Mouse (Mus musculus): ENCODE results near the gene Syt12. TPM values are rescaled to one million over a fixed set of nuclear protein-coding genes. Genes with fewer than 3 reads are reported as not detected.

The Syt12 gene
- total RNA-seq, 2 experiments from 2014 or later: 4.2 to 7.2 TPM

- no peak for DNase-seq
Measured at GRCm38 (mm10) chr19:4446661-4447420, 30.4 kb downstream of the Syt12 start.

GRCm38 (mm10) chr19:4442408-4442807 is 34.8 kb downstream of the Syt12 start:
- peak; percentile 60 to 91 for DNase-seq

DNA sequence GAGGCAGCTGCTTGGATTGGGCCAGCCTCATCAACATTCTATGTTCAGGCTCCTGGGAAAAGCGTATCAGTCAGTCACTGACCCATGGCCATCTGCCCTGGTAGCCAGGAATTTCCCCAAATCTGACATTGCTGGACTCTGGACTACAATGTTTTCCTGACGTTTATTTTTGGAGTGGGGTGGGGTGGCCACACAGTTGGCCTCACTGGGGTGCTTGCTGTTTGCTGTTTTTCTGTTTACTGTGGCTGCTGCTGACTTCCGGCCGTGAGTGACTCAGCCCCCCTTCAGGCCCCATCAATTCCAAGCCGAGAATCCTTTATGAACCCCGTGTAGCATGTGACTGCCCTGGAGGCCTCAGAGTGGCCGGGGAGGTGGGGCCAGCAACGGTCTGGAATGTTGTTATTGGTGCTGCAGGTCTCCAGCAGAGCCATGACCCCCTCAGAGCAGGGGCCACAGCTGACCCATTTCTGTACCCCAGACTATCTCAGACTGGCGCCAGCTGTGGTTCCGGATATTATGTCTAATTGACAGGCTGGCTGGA is 35.6 kb downstream of the Syt12 start:
- DNase-seq: peak; percentile 52 to 57

DNA sequence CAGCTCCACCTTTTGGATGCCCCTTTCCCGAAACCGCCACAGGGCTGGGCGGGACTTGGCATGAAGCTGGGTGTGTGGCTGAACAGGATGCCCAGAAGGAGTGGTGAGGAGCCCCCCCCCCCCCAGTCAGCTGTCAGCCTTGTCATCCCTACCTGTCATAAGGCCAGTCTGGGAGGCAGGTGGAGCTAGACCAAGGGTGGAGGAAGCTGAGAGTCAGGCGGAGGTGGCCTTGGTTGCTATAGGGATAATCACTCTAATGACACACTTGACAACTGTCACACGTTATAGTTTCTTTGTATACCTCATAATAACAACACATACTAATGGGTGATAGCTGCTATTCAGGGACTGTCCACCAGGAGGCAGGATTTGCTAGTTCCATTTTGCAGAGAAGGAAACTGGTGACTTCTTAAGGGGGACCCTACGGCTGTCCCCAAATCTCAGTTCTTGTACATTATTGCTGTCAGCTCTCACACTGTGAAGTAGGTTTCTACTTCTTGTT is 36.1 kb downstream of the Syt12 start:
- peak in 1 of 2 experiments; percentile 75 for DNase-seq

- peak; percentile 42 to 57 for DNase-seq
Measured at GRCm38 (mm10) chr19:4440222-4440621, 37.0 kb downstream of the Syt12 start.

GRCm38 (mm10) chr19:4439161-4439801 is 38.0 kb downstream of the Syt12 start, which contains the start of gene Rhod:
Rhod (minus strand) TSS chr19:4439432.
- peak; percentile 67 to 73 for DNase-seq

- DNase-seq: peak in 1 of 2 experiments; percentile 13
Measured at GRCm38 (mm10) chr19:4438791-4439160, 38.5 kb downstream of the Syt12 start.

DNA sequence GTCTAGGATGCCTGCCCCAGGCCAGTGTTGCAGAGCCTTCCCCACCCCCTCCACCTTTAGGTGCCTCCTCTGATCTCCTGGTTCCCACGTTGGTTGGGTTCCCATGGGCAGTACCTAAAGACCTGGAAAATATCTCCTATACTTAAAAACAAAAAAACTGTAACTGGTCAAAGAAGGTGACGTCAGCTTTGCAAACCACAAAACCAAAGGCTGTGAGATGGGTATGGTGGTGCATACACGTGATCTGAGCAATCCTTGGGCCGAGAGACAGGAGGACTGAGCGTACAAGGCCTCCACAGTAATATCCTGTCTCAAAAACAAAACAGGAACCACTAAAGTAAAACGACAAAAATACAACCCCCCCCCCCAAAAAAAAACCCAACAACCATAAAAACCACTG is 39.4 kb downstream of the Syt12 start:
- DNase-seq: no peak

- DNase-seq: no peak
Measured at GRCm38 (mm10) chr19:4436254-4436653, 41.0 kb downstream of the Syt12 start.

DNA sequence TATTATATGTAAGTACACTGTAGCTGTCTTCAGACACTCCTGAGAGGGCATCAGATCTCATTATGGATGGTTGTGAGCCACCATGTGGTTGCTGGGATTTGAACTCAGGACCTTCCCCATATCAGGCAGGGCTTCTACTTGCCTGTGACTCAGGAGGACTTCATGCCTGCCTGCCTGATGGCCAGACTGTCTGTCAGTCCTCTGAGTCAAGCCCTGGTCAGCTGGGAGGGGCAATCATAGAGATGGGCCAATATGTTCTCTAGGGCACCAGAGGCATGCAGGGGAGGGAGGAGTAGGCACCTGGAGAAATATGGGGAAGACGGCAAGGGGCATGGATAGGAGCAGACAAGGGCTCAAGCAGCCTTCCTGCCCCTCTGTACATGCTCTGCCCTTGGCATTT is 42.2 kb downstream of the Syt12 start:
- no peak for DNase-seq

- DNase-seq: no peak
Measured at GRCm38 (mm10) chr19:4433756-4434155, 43.5 kb downstream of the Syt12 start.

- no peak for DNase-seq
Measured at GRCm38 (mm10) chr19:4430091-4430620, 47.1 kb downstream of the Syt12 start.

- peak in 1 of 2 experiments; percentile 47 for DNase-seq
Measured at GRCm38 (mm10) chr19:4425610-4426366, 51.5 kb downstream of the Syt12 start.

DNA sequence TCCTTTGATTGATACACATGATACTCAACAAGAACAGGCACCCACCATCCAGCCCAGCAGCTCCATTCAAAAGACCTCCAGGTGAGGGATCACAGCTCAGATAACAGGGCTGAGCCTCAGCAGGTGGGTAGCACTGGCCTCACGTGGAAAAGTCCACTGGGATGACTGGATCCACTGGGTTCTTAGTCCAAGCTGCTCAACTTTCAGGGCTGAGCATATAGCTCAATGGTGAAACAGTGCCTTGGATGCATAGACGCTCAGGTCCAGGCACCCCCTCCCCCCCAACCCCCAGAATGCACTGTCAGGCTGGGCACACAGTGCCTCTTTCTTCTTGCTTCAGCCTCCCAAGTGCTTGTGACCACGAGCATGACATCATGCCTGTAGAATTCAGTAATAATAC is 54.2 kb downstream of the Syt12 start:
- no peak for DNase-seq

GRCm38 (mm10) chr19:4422581-4422980 is 54.7 kb downstream of the Syt12 start:
- no peak for DNase-seq

GRCm38 (mm10) chr19:4420153-4420910 is 56.9 kb downstream of the Syt12 start:
- DNase-seq: no peak

- no peak for DNase-seq
Measured at GRCm38 (mm10) chr19:4419711-4420110, 57.5 kb downstream of the Syt12 start.

DNA sequence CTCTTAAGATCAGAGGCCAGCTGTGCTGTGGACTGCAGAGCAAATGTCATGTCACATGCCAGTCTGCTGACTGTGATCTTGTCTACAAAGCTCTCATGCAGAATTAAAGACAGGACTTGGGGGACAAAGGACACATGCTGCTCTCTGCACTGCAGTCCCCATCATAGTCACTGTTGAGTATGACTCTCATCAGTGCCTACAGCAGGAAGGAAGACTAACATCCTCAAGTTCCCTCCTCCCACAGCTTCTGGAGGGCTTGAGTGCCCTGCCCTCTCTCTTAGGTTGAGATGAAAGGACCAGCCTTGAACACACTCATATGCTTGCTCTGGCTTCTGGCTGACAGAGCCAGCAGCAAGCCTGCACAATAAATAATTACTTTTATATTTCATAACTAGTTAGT is 59.5 kb downstream of the Syt12 start:
- DNase-seq: no peak

DNA sequence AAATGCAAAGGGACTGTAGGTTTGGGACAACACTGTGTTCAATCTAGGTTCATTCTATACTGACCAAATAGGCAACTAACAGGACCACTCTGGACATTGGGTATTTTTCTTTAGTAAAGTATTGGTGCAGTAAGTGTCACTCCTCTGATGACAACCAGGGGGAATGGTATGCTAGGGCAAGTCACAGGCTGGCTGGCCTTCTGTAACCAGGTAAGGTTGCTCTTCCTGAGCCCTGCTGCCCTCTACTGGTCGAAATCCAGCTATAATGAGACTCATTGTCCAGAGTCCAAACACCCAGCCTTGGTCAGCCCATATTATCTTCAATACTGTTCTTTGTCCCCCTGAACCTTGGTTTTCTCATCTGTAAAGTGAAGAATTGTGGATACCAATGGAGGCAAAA is 60.1 kb downstream of the Syt12 start:
- peak; percentile 68 to 85 for DNase-seq

DNA sequence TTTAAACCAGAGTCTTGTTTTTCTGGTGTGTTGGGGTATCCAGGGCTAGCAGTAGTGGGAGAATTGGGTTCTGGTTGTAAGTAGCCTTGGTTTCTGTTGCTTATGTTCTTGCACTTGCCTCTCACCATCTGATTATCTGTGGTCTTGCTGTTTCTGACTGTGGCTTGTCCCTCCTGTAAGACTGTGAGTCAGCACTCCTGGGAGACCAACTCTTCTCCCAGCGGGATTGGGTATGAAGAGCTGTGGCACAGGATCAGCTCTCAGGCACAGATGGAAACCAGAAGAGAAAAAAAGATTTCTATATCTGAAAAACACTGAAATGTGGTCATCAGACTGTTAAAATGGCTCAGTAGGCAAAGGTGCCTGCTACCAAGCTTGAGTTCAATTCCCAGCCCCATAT is 62.6 kb downstream of the Syt12 start:
- DNase-seq: no peak

- no peak for DNase-seq
Measured at GRCm38 (mm10) chr19:4409062-4409461, 68.2 kb downstream of the Syt12 start.
